Mouse (Mus musculus) right cerebral cortex, postnatal 36 days (tissue): ENCODE data around the gene Id2.

Experiments used
- DNase-seq, 2 experiments: peaks; one replicate each; pipeline ENCODE4 v3.0.0; 2022; ENCODE audit warnings: low spot score in 2 of 2, mixed read lengths in 1 of 2

Id2 gene

DNA sequence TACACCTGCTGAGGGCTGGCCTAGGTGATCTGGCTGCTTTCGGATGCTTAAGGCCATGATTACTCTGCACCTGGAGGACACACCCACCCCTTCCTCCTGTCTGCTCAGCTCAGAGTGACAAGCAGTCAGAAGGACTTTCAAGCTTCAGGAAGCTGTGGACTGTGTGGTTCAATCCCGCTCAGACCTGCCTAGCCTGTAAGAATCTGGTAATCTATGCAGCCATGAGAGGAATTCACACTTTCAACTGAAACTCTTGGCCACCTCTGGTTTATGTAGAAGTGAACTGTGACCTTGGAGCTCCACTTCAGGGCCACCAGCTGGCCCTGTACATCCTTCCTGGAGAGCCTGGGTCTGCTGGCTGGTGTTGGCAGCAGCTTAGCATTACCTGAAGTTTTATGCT is 11.9 kb upstream of the Id2 start:
- no peak for DNase-seq

DNA sequence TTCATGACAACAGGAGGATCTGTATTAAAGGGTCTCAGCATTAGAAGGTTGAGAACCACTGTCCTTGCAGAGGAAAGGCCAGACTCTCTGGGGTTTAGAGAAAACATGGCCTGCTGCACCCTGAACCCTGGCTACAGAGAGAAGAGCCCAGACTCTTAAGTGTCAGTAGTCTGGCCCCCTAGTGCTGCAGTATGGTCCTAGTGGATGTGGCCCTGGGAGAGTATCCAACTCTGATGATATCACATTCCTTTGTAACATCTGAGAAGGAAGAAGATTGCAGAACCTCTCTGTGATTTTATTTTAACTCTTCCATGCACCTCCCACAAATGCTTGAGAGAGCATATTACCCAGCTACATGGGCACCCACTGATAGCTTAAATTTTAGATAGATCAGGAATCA is 7.6 kb upstream of the Id2 start:
- no peak for DNase-seq

- DNase-seq = no peak
These were observed 7.0 kb upstream of the Id2 start for GRCm38 (mm10) chr12:25103911-25104310.

- no peak for DNase-seq
These were observed 4.4 kb upstream of the Id2 start for GRCm38 (mm10) chr12:25101389-25101788.

DNA sequence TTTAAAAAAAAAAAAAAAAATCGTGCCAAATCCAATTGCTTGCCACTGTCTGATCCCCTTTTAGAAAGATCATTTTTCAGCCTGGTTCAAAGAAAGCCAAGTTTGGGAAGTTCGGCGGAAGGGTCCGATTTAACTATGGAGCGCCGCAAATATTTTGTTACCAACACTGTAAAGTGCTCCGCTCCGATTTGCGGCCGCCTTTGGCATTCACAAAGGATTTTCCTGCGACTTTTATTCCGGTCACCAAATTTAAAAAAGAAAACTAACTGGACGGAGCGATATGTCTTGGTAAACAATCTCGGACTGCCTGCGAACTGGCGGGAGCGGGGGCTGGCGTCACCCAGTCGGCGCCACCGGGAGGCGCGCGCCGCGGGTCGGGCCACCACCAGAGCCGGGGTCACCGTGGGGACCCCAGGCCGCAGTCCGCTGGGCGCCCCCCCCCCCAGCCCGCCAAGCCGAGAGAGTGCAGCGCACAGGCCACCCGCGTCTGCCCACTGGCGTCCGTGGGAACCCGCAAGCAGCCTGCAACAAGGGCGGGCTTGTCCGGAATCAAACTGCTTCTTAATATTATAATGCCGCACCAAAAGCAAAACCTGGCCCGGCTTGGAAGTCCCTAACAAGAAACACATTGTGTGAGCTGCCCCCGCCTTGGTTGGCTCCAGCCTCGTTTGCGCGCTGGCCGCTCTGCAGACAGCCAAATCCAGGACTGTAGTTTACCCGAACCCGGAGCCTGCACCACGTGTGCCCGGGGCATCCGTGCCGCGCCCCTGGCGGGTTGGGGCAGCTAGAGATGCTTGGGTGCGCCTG is 3.7 kb upstream of the Id2 start:
- peak; percentile 57 to 66 for DNase-seq

- no peak for DNase-seq
These were observed 2.8 kb upstream of the Id2 start for GRCm38 (mm10) chr12:25099563-25100408.

GRCm38 (mm10) chr12:25099313-25099562 is 2.3 kb upstream of the Id2 start:
- DNase-seq = peak in 1 of 2 experiments; percentile 31

DNA sequence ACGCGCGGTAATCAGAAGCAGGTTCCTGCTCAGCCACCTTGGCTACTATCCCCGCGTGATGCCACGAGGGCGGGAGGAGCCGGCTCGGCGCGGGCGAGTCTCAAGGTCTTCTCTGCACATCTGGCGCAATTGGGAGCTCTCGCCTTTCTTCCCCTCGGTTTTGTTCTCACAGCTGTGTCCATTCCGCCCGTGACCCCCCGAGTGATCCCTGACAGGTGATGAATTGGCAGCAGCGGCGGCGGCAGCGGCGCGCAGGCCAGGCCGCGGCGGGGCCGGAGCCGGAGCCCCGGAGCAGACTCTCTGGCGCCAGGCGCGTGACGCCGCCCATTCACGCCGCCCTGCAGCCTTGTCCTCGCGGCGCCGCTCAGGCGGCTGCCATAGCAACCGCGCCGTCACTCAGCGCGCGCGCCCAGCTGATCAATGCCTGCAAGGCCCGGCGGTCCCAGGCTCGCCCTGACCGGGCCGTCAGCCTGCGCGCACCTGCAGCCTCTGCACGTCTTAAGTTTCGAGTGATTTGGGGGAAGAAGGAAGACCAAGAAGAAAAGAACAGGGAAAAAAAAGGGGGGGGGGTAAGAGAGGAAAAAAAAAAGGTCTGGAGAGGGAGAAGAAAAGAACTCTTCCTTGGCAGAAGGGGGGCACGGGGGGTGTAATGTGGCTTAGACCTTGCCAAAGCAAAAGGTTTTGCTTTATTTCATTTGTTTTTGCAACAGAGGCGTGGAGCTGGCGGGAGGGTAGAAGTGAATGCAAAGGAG is 1.8 kb upstream of the Id2 start:
- peak; percentile 88 to 89 for DNase-seq

DNA sequence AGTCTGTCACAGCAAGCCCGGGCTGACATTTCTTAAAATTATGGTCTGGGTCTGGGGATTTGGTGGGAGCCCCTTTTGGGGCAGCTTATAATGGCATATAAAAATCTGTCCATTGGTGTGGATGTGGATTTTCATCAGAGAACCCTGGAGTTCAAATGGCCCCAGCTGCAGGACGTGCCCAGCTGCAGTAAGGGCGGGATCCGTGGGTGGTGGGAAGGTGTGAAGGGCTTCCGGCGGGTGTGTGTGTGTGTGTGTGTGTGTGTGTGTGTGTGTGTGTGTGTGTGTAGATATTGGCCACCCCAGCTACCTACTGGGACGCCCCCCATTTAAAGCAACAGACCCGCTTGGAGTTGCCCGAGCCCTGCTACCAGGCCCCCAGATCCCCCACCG is 1.2 kb upstream of the Id2 start:
- DNase-seq = peak in 1 of 2 experiments; percentile 18

GRCm38 (mm10) chr12:25097210-25098160 is 545 bp upstream of the Id2 start:
- peak in 1 of 2 experiments; percentile 45 for DNase-seq

- DNase-seq = no peak
These were observed 294 bp downstream of the Id2 start for GRCm38 (mm10) chr12:25096640-25097051.

- DNase-seq = peak; percentile 97 to 99
These were observed 833 bp downstream of the Id2 start for GRCm38 (mm10) chr12:25095974-25096639.

GRCm38 (mm10) chr12:25095538-25095937 is 1.4 kb downstream of the Id2 start:
- no peak for DNase-seq

DNA sequence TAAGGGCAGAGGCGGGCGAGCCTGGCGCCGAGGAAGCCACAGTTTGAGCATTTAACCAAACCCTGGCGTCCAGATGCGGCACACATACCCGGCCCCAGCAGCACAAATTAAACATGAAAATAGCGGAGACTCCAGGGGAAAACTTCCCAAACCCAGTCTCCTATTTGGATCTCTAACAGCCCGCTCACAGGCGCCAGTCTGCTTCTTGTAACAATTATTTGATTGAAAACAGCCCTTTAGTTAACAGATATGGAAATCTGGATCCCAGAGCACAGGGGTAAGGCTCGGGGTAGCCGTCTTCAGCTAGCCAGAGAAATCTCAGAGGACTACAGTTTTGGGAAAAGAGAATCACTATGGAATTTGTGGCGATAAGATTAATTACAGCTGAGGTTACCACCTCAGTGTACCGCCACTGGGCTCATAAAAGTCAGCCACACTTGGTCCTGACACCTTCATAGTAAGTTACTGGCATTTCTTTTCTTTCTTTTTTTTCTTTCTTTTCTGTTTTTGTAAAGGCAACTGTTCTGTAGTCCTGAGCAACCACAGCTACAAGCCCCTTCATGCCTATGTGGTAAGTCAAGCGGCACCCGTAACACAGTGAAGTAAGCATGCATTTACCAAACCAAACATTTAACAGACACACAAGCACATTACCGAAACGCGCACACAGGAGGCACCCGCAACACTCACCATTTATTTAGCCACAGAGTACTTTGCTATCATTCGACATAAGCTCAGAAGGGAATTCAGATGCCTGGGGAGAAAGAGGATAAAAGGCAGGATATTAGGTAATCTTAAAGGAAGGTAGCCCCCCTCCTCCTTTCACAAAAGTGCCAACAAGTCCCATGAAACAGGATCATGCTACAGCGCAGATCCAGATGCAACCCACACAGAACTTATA is 2.1 kb downstream of the Id2 start:
- DNase-seq = peak in 1 of 2 experiments; percentile 23

DNA sequence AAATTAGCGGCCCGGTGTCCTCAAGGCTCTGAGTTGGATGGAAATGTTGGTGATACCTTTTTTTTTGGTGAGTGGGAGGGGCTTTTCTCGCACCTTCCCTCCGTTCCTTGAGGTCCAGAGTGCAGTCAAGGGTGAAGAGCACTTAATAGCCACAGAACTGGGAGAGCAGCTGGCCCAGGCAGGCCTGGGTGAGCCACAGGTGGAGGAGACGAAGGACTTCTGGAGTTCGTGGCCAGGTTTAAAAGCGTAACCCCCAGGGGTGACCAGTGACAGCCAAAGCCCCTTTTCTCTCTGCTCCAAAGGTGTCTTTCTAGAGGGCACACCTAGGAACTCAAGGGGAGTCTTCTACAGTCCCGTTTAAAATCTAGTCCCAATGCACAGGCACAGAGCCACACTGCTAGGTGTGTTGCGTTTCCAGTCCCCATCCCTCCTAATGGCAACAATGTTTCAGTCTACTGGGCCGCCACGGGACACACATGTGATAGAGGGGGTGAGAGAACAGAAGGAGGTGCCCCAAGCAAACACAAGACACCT is 3.6 kb downstream of the Id2 start:
- DNase-seq = no peak

DNA sequence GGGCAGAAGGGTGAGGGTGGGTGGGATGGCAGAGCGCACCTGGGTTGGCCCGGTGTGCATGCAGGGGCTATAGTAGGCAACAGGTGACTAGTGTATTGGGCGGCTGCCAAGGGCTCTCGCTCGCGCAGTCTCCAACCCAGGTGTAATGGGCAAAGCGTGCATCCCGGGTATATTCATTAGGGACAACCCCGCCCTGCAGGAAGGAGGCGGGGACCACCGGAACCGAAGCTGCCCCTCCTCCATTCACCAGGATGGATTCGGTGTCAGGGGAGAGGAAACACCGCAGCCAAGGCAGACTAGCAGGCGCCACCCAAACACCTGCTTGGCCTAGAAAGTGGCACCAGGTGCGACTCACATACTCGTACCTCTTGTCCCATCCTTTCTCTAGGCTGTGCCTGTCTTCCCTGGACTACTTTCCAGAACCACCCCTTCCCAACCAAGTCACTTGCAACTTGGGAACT is 4.2 kb downstream of the Id2 start:
- peak in 1 of 2 experiments; percentile 26 for DNase-seq

GRCm38 (mm10) chr12:25092027-25092704 is 4.8 kb downstream of the Id2 start:
- peak; percentile 82 to 83 for DNase-seq

DNA sequence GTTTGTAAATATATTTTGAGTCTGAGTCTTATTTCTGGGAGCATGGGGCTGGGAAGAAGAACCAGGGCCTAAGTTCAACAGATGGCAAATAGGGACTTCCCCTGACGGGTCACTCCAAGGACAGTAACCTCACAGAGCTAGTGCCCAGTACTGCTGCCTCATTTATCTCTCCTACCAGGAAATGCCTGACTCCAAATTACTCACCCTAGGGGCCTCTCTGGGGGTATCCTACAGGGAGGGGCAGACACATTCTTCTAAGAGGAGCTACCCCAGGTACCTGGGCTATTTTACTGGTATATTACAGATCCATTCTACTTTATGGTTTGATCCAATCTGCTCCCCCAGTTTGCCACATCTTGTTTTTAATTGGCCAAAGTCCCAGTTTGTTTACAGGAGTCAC is 7.5 kb downstream of the Id2 start:
- no peak for DNase-seq

GRCm38 (mm10) chr12:25086966-25087365 is 10.0 kb downstream of the Id2 start:
- no peak for DNase-seq
